Mouse (Mus musculus) adrenal gland, adult 10 weeks (tissue): ENCODE measurements around the gene Olfr1202. TPM values are rescaled to one million over a fixed set of nuclear protein-coding genes. Genes with fewer than 3 reads are reported as not detected.

Experiments
- polyA plus RNA-seq: library from polyadenylated mRNA; stranded (reverse); fragments of 350-450 nt; fragmentation: Illumina TruSeq; extraction: RNeasy Lipid Tissue Mini Kit (QIAGEN cat#74804); gene quantifications from one replicate; pipeline ENCODE4 v1.2.3, GENCODE M21; 2014; ENCODE audit warnings: low read depth, low replicate concordance

The Olfr1202 gene
- not detected for polyA plus RNA-seq

DNA sequence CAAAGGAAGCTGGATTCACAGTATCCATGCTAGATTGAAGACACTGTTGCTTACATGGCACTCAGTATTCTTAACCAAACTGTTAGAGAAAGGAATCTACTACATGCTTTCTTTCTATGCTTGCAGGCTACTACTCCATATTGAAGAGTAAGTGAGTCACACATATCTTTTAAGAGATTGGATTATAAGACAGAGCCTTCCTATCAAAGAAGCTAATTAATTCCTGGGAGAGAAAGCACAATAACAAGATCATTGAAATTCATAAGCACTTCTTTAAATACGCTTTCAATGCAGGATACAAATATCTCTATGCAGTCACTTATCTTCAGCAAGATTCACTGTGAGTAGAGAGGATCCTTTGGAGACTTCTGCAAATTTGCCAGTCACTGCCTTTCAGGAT, at the start of gene Olfr1202:
Gene Olfr1202, plus strand, starts transcription at position 301 of the 400 bp plus-strand sequence.

DNA sequence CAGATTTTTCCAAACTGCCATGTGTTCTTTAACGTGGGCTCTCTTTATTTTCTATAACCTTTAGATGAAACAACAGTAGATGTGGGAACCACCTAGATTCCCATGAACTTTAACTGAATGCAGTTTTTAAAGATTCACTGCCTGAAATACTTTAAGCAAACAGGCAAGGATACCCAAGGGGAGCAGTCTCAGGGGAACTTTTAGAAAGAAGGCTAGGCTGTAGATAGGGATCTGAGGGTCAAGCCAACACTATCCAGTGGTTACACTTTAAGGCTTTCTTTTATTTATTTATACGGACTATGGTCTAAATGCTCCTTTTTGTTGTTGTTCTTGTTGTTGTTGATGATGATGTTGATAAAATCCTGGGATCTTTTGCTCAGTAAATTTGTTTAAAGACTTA, 43.9 kb upstream of the Olfr1202 start, which contains the start of gene Olfr1200:
Gene Olfr1200, minus strand, starts transcription at position 101 of the 400 bp plus-strand sequence.

DNA sequence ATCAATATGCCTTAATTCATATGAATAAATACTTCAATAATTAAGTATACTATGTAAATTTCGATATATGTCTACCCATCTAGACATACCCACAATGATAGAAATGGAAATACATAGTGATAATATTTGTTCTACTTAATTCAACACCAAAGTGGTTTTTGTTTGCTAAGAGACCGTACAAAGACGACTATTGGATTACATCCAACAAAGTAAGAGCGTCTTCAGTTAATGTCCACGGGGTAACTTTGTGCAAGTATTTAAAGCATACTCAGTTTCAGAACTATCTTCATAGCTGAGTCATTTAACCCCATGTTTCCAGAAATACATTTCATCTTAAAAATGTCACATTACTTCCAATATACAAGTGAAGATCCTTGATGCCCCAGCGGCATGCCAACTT, 21.6 kb upstream of the Olfr1202 start, which contains the start of gene Olfr1201:
Gene Olfr1201, plus strand, starts transcription at position 301 of the 400 bp plus-strand sequence.

DNA sequence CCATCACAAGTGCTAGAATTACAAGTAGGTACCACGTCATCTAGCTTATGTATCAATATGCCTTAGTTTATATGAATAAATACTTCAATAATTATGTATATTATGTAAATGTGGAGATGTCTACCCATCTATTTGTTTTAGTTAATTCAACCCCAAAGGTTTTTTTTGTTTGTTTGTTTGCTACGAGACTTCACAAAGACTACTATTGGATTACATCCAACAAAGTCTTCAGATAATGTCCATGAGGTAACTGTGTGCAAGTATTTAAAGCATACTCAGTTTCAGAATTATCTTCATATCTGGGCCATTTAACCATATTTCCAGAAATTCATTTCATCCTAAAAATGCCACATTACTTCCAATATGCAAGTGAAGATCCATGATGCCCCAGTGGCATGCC, 15.1 kb downstream of the Olfr1202 start, which contains the start of gene Olfr1205:
Gene Olfr1205, plus strand, starts transcription at position 301 of the 400 bp plus-strand sequence.

DNA sequence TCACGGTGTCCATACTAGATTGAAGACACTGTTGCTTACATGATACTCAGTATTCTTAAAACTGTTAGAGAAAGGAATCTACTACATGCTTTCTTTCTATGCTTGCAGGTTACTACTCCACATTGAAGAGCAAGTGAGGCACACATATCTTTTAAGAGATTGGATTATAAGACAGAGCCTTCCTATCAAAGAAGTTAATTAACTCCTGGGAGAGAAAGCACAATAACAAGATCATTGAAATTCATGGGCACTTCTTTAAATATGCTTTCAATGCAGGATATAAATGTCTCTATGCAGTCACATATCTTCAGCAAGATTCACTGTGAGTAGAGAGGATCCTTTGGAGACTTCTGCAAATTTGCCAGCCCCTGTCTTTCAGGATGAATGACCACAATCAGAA, 34.7 kb downstream of the Olfr1202 start, which contains the start of gene Olfr1204:
Gene Olfr1204, plus strand, starts transcription at position 301 of the 400 bp plus-strand sequence.

DNA sequence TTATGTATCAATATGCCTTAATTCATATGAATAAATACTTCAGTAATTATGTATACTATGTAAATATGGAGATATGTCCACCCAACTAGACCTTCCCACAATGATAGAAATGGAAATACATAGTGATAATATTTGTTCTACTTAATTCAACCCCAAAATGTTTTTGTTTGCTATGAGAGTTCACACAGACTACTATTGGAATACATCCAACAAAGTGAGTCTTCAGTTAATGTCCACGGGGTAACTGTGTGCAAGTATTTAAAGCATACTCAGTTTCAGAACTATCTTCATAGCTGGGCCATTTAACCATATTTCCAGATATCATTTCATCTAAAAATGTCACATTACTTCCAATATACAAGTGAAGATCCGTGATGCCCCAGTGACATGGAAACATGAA, 48.6 kb downstream of the Olfr1202 start, which contains the start of gene Olfr1206:
Gene Olfr1206, plus strand, starts transcription at position 301 of the 400 bp plus-strand sequence.

Other genes starting within 250 kb of the Olfr1202 start
- gene Olfr1189, start 228.0 kb upstream of the Olfr1202 start, polyA plus RNA-seq, result not detected
- gene Olfr1191-ps1, start 174.0 kb upstream of the Olfr1202 start, polyA plus RNA-seq, result not detected
- not detected for gene Olfr1192-ps1, start 166.0 kb upstream of the Olfr1202 start, polyA plus RNA-seq
- gene Olfr1193, start 138.9 kb upstream of the Olfr1202 start, polyA plus RNA-seq, result not detected
- gene Olfr1195, start 125.3 kb upstream of the Olfr1202 start, polyA plus RNA-seq, result not detected
- gene Olfr1196, start 109.9 kb upstream of the Olfr1202 start, polyA plus RNA-seq, result not detected
- gene Olfr1197, start 82.1 kb upstream of the Olfr1202 start, polyA plus RNA-seq, result not detected
- gene Olfr1198, start 63.1 kb upstream of the Olfr1202 start, polyA plus RNA-seq, result not detected
- gene Olfr1199, start 54.0 kb upstream of the Olfr1202 start, polyA plus RNA-seq, result not detected
- not detected for gene Olfr1200, start 44.0 kb upstream of the Olfr1202 start, polyA plus RNA-seq
- gene Olfr1201, start 21.5 kb upstream of the Olfr1202 start, polyA plus RNA-seq, result not detected
- gene Olfr1205, start 15.2 kb downstream of the Olfr1202 start, polyA plus RNA-seq, result not detected
- not detected for gene Olfr1204, start 34.8 kb downstream of the Olfr1202 start, polyA plus RNA-seq
- gene Olfr1206, start 48.7 kb downstream of the Olfr1202 start, polyA plus RNA-seq, result not detected
- gene Olfr1208, start 87.8 kb downstream of the Olfr1202 start, polyA plus RNA-seq, result not detected
- not detected for gene Olfr1209, start 100.7 kb downstream of the Olfr1202 start, polyA plus RNA-seq
- gene Olfr1211, start 123.6 kb downstream of the Olfr1202 start, polyA plus RNA-seq, result not detected
- gene Olfr1212, start 139.5 kb downstream of the Olfr1202 start, polyA plus RNA-seq, result not detected
- not detected for gene Gm13762, start 165.8 kb downstream of the Olfr1202 start, polyA plus RNA-seq
- gene Olfr1214, start 178.2 kb downstream of the Olfr1202 start, polyA plus RNA-seq, result not detected
- not detected for gene Olfr1215, start 192.5 kb downstream of the Olfr1202 start, polyA plus RNA-seq
- not detected for gene Olfr1216, start 203.8 kb downstream of the Olfr1202 start, polyA plus RNA-seq
- gene Olfr1217, start 217.6 kb downstream of the Olfr1202 start, polyA plus RNA-seq, result not detected
- not detected for gene Olfr1218, start 246.7 kb downstream of the Olfr1202 start, polyA plus RNA-seq